Mouse (Mus musculus) liver, embryonic 15.5 days (tissue): Measurements from ENCODE around the gene Cnnm1. TPM values are rescaled to one million over a fixed set of nuclear protein-coding genes. Genes with fewer than 3 reads are reported as not detected.
A peak's percentile ranks its signal among the peaks of the same experiment; 100 is the strongest.

Source experiments
- ATAC-seq: fragments of 200-750 bp; cut with Nextera tagmentation; 2 replicates; pipeline ENCODE4 v1.8.0; 2017; ENCODE audit warnings: moderate number of reproducible peaks, mild to moderate bottlenecking, moderate library complexity; ENCODE audit not compliant: insufficient read depth
- H3K27ac ChIP-seq: fragments of 300-500 bp; sonication (generic); replicated peaks from 2 replicates; pipeline ENCODE4 v1.5.1; 2015; ENCODE audit warnings: mild to moderate bottlenecking, inconsistent platforms
- H3K27me3 ChIP-seq: fragments of 300-500 bp; sonication (generic); 2 replicates; pipeline ENCODE4 v1.6.1; 2015; ENCODE audit warnings: mild to moderate bottlenecking, inconsistent platforms
- H3K36me3 ChIP-seq: fragments of 300-500 bp; sonication (generic); replicated peaks from 2 replicates; pipeline ENCODE4 v1.6.1; 2015; ENCODE audit warnings: moderate library complexity, mild to moderate bottlenecking, inconsistent platforms
- H3K4me1 ChIP-seq: fragments of 300-500 bp; sonication (generic); replicated peaks from 2 replicates; pipeline ENCODE4 v1.6.1; 2015; ENCODE audit warnings: inconsistent platforms
- H3K4me2 ChIP-seq: fragments of 300-500 bp; sonication (generic); 2 replicates; pipeline ENCODE4 v1.6.1; 2015; ENCODE audit warnings: moderate library complexity, mild to moderate bottlenecking, inconsistent platforms
- H3K4me3 ChIP-seq: fragments of 300-500 bp; sonication (generic); replicated peaks from 2 replicates; pipeline ENCODE4 v1.5.1; 2015; ENCODE audit warnings: mild to moderate bottlenecking, inconsistent platforms
- H3K9ac ChIP-seq: fragments of 300-500 bp; sonication (generic); 2 replicates; pipeline ENCODE4 v1.6.1; 2015; ENCODE audit warnings: moderate library complexity, mild to moderate bottlenecking, inconsistent platforms
- H3K9me3 ChIP-seq: fragments of 300-500 bp; sonication (generic); replicated peaks from 2 replicates; pipeline ENCODE4 v1.6.1; 2016; ENCODE audit warnings: inconsistent platforms
- WGBS: fragments of 180-500 bp; shearing (Covaris S2); methylation state at CpG from one replicate; pipeline ENCODE4 v1.1.7; 2015; ENCODE audit warnings: mixed read lengths; ENCODE audit not compliant: insufficient replicate concordance; 5-methylcytosine and 5-hydroxymethylcytosine counted together
- polyA plus RNA-seq: library from polyadenylated mRNA; unstranded; fragments of >200 nt; fragmentation: Nextera tagmentation; extraction: Ambion mirVana; gene quantifications from 2 replicates; pipeline ENCODE4 v1.2.1, GENCODE M21; 2015

Cnnm1 gene
- polyA plus RNA-seq, 1 experiment from 2014 or later = 0.21 TPM

DNA sequence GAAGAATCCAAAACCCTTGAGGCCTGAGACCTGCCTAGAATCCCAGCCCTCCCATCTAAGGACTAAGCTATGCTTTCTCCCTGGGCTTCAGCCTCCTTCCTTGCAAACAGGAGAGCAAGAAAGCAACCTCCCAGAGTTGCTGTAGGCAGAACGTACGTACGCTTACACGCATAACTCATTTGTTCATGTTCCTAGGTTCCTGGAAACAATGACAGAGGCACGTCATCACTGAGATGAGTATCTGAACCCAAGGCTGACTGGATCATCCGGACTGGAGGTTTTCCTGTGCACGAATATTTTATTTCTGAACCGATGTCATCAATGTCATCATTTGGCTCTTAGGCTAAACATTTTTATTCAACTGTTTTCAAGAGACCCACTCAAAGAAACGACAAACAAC, 81.8 kb downstream of the Cnnm1 start:
- no peaks in the 10 kb centered on the region for H3K9me3 ChIP-seq
- no peak overlapping the region for H3K4me2 ChIP-seq
- no peak overlapping the region for H3K4me3 ChIP-seq
- WGBS = 68% methylated on average over 9 of the region's 9 CpGs
- no peak for ATAC-seq
- peaks cover 5% of the 10 kb centered on the region; the same call in 1 of the 2 replicates for H3K27me3 ChIP-seq
- peaks cover 51% of the 10 kb centered on the region for H3K4me1 ChIP-seq
- no peak overlapping the region for H3K27ac ChIP-seq
- H3K36me3 ChIP-seq = peaks cover 2% of the 10 kb centered on the region; the same call in 1 of the 2 replicates
- no peak overlapping the region for H3K9ac ChIP-seq

GRCm38 (mm10) chr19:43523551-43523950, 83.3 kb downstream of the Cnnm1 start:
- Histone ChIP-seq H3K4me3 (peak overlapping the region; percentile 74), H3K9ac (peak overlapping the region; percentile 71), H3K27me3 (peaks cover 13% of the 10 kb centered on the region), H3K4me1 (peaks cover 47% of the 10 kb centered on the region), H3K4me2 (peak overlapping the region; percentile 95), H3K9me3 (no peaks in the 10 kb centered on the region), H3K27ac (peak overlapping the region; percentile 73), H3K36me3 (no peaks in the 10 kb centered on the region)
- no peak for ATAC-seq
- WGBS = 3% methylated on average over 12 of the region's 12 CpGs

DNA sequence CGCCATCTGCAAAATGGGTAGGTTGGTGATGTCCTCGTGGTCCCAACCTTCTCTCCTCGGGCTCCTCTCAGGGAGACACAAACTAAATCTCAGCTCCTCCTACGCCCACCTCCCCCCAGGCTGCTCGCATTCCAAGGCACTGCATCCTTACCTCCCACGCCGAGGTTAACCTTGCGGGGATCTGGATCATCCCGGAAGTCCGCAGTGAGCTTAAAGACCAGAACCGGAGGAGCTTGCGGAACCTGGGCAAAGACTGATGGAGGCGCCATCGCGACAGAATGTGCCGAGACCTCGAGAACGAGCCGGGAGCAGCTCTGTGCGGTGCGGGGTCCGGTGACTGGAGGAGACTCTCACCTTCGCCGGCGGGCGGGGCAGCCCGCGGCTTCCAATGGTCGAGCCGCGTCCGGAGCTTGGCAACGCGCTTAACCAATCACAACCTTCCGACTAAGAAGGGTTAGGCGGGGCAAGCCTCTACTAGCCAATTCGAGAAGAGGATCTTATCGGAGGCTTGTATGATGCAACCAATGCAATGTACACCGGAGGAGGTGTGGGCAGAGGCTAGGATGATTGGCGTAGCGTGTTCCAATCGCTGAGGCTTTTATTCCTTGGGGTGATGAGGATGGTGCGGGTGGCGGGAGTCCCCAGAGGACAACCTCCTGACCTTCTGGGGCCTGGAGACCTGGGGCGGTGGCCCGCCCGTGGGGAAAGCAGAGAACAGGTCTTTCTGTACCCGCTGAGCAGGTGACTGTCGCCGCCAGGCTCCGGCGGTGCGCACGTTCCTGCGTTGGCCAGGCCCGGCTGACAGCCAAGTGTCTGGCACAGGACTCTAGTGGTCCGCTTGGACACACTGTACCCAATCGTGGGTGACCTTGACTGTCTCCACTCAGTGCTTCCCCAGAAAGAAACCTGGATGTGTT, 84.2 kb downstream of the Cnnm1 start, which contains the start of gene Got1:
Gene Got1 (minus strand): TSS at position 419 of the 917 bp plus-strand sequence.
- peak within 1 kb of the TSS; percentile 95 for H3K4me2 ChIP-seq
- peaks cover 13% of the 10 kb centered on the region for H3K27me3 ChIP-seq
- peak within 1 kb of the TSS; percentile 79 for H3K9ac ChIP-seq
- H3K4me3 ChIP-seq = peak within 1 kb of the TSS; percentile 74
- ATAC-seq = peak; percentile 97
- no peaks in the 10 kb centered on the region for H3K9me3 ChIP-seq
- no peaks in the 10 kb centered on the region for H3K36me3 ChIP-seq
- peak within 1 kb of the TSS; percentile 73 for H3K27ac ChIP-seq
- peaks cover 47% of the 10 kb centered on the region for H3K4me1 ChIP-seq
- 1% methylated on average over 58 of the region's 58 CpGs for WGBS

DNA sequence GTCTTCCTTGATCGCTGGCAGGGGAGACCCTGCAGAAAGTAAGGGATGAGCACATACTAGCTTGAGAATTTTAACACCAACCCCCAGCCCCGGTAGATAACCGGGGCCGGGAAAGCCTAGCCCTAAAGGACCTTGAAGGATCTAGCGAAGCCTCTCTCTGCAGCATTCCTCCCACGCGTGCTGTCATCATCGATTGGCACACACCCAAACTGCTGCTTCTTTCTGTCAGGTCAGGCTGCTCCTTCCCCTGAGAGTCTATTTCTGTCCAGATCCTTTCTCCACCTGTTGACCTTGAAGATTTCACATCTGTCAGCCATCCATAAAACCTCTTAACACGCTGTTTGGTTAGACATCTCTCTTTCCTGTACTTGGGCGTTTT, 84.9 kb downstream of the Cnnm1 start:
- WGBS = 12% methylated on average over 10 of the region's 10 CpGs
- H3K27ac ChIP-seq = peak overlapping the region; percentile 73
- ATAC-seq = no peak

GRCm38 (mm10) chr19:43525566-43525965, 85.3 kb downstream of the Cnnm1 start:
- Histone ChIP-seq H3K4me1 (peaks cover 47% of the 10 kb centered on the region), H3K27me3 (peaks cover 13% of the 10 kb centered on the region), H3K4me2 (peak overlapping the region; percentile 95), H3K9ac (peak overlapping the region; percentile 79; the same call in 1 of the 2 replicates), H3K36me3 (no peaks in the 10 kb centered on the region), H3K27ac (no peak overlapping the region), H3K9me3 (no peaks in the 10 kb centered on the region), H3K4me3 (peak overlapping the region; percentile 74; the same call in 1 of the 2 replicates)
- ATAC-seq = no peak
- WGBS = 84% methylated on average over 7 of the region's 7 CpGs

More for the DNA sequence above, 84.9 kb downstream of the Cnnm1 start:
- Histone ChIP-seq H3K4me2 (peak overlapping the region; percentile 95), H3K9me3 (no peaks in the 10 kb centered on the region), H3K9ac (peak overlapping the region; percentile 79), H3K27me3 (peaks cover 13% of the 10 kb centered on the region), H3K4me3 (peak overlapping the region; percentile 74), H3K4me1 (peaks cover 46% of the 10 kb centered on the region), H3K36me3 (no peaks in the 10 kb centered on the region)

DNA sequence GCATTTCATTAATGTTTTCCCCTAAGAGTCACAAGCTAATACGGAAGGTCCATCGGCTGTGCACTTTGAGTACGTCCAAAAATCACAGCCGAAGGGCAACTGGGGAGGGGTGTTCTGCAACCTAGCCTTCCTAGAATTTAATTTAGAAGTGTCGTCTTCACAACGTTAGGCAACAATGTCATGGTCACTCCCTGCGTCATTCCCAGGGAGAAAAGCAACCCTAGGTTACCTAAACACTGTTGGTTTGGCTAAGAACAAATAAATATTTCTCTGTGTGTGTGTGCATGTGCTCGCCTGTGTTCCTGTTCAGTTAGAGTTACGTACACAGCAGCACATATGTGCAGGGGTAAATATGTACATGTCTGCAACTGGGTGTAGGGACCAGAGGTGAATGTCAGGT, 85.8 kb downstream of the Cnnm1 start:
- no peaks in the 10 kb centered on the region for H3K9me3 ChIP-seq
- WGBS = 75% methylated on average over 9 of the region's 9 CpGs
- ATAC-seq = no peak
- peaks cover 13% of the 10 kb centered on the region for H3K27me3 ChIP-seq
- H3K36me3 ChIP-seq = no peaks in the 10 kb centered on the region
- no peak overlapping the region for H3K9ac ChIP-seq
- H3K27ac ChIP-seq = no peak overlapping the region
- H3K4me2 ChIP-seq = no peak overlapping the region
- no peak overlapping the region for H3K4me3 ChIP-seq
- peaks cover 42% of the 10 kb centered on the region for H3K4me1 ChIP-seq

DNA sequence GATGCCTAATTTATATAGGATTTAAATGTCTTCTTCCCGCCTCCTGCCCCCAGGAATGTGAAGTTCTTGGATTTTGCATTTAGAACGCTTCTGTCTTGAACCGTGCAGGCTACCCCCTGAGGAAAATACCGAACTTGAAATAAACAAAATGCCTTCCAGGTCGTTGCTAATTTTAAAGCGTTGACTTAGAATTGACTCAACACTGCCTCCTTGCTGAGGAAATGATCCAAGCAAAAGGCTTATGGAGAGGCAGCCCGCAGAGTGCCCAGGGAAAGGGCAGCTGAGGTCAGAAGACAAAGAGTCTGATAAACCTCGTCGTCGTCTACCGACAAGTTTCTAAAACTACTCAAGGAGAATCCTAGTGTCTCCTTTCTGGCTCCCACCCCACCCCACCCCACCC, 86.9 kb downstream of the Cnnm1 start:
- Histone ChIP-seq H3K4me3 (no peak overlapping the region), H3K9me3 (no peaks in the 10 kb centered on the region), H3K9ac (no peak overlapping the region), H3K27me3 (peaks cover 20% of the 10 kb centered on the region), H3K36me3 (no peaks in the 10 kb centered on the region), H3K4me1 (peaks cover 32% of the 10 kb centered on the region), H3K27ac (no peak overlapping the region), H3K4me2 (no peak overlapping the region)
- no peak for ATAC-seq
- WGBS = 14% methylated on average over 11 of the region's 11 CpGs

GRCm38 (mm10) chr19:43528056-43528587, 87.9 kb downstream of the Cnnm1 start:
- Histone ChIP-seq H3K9me3 (no peaks in the 10 kb centered on the region), H3K4me2 (no peak overlapping the region), H3K27ac (no peak overlapping the region), H3K36me3 (no peaks in the 10 kb centered on the region), H3K4me1 (peaks cover 25% of the 10 kb centered on the region), H3K27me3 (peaks cover 20% of the 10 kb centered on the region), H3K9ac (no peak overlapping the region), H3K4me3 (no peak overlapping the region)
- no peak for ATAC-seq
- WGBS = 71% methylated on average over 8 of the region's 8 CpGs

GRCm38 (mm10) chr19:43530197-43530770, 90.0 kb downstream of the Cnnm1 start:
- Histone ChIP-seq H3K4me2 (peak overlapping the region; percentile 58), H3K27ac (no peak overlapping the region), H3K4me3 (no peak overlapping the region), H3K27me3 (peaks cover 20% of the 10 kb centered on the region), H3K9me3 (no peaks in the 10 kb centered on the region), H3K4me1 (peaks cover 9% of the 10 kb centered on the region), H3K9ac (no peak overlapping the region; the same call in 1 of the 2 replicates), H3K36me3 (no peaks in the 10 kb centered on the region)
- peak; percentile 67 for ATAC-seq
- 1% methylated on average over 13 of the region's 13 CpGs for WGBS

DNA sequence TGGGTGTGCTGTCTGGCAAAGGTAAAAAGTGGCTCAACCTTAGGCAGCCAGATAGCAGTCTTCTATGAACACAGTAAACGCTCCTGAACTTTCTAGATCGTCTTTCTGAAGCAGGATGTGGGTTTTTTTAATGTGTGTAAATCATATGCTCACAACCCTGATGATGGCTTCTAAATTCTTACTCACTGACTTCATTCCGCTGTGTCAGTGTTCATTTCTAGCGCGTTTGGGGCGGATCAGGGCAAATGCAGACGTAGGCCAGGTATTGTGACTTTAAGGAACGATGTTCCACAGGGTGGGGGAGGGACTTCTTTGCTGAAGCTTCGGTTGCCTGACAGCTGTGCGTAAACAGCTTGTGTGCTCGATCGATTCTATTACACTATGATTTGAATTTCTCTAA, 90.7 kb downstream of the Cnnm1 start:
- no peak overlapping the region for H3K4me3 ChIP-seq
- H3K27ac ChIP-seq = no peak overlapping the region
- no peaks in the 10 kb centered on the region for H3K9me3 ChIP-seq
- H3K27me3 ChIP-seq = peaks cover 20% of the 10 kb centered on the region
- no peaks in the 10 kb centered on the region for H3K36me3 ChIP-seq
- H3K9ac ChIP-seq = no peak overlapping the region
- 35% methylated on average over 12 of the region's 12 CpGs for WGBS
- H3K4me2 ChIP-seq = no peak overlapping the region
- H3K4me1 ChIP-seq = peaks cover 5% of the 10 kb centered on the region; the same call in 1 of the 2 replicates
- no peak for ATAC-seq

- Histone ChIP-seq H3K27me3 (peaks cover 12% of the 10 kb centered on the region), H3K4me1 (0 out of 2 replicates have a peak, but pooled peaks cover 1% of the 10 kb centered on the region), H3K4me3 (no peak overlapping the region), H3K36me3 (no peaks in the 10 kb centered on the region), H3K4me2 (no peak overlapping the region), H3K27ac (no peak overlapping the region), H3K9ac (no peak overlapping the region), H3K9me3 (no peaks in the 10 kb centered on the region)
- 69% methylated on average over 3 of the region's 3 CpGs for WGBS
- ATAC-seq = no peak
Observed at GRCm38 (mm10) chr19:43535372-43535771, 95.1 kb downstream of the Cnnm1 start.
